In the genomic region with DNA sequence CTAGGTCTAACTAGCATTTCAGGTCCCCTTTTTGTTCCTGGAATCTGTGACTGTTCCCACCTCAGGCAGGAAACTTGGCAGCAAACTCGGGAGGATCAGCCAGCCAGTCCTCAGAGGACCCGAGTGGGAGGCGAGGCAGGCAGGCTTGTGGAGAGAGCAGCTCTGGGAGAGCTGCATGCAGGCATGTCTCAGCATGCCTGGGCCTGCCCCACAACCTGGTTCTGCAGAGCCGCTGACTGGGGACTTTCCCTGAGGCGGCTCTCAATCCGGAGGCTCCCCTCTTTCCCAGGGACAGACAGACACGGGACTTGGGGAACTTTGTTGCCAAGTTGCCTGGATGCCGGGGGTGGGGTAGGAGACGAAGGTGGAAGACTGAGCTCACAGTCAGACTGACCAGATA, we compare ENCODE assay signal across 8 mouse cellular contexts. TPM values are rescaled to one million over a fixed set of nuclear protein-coding genes. Genes with fewer than 3 reads are reported as not detected.
DNase-seq lines count a peak whose midpoint lies in the region; ATAC-seq and TF ChIP-seq lines count a peak whose summit lies in the region.

No protein-coding gene starts in this region.

- 38% methylated on average over 9 of the region's 9 CpGs for WGBS in intestine, embryonic 14.5 days
- 28% methylated on average over 9 of the region's 9 CpGs for WGBS in intestine, postnatal 0 days
- WGBS in heart, embryonic 12.5 days, result 46% methylated on average over 9 of the region's 9 CpGs
- 24% methylated on average over 9 of the region's 9 CpGs for WGBS in stomach, embryonic 14.5 days
- 53% methylated on average over 9 of the region's 9 CpGs for WGBS in liver, postnatal 0 days (ENCODE audit: insufficient replicate concordance)

- no peak overlapping the region for H3K9ac ChIP-seq in intestine, embryonic 14.5 days (ENCODE audit: low read length)
- no peak overlapping the region for H3K9ac ChIP-seq in intestine, postnatal 0 days (ENCODE audit: low read depth, low read length)
- 0 out of 2 replicates have a peak overlapping the region, but pooled peaks have one; percentile 19 for H3K9ac ChIP-seq in heart, embryonic 12.5 days
- H3K9ac ChIP-seq in stomach, embryonic 14.5 days (replicated peaks; ENCODE audit: low read depth, low read length), result no peak overlapping the region
- no peak overlapping the region for H3K9ac ChIP-seq in liver, postnatal 0 days (replicated peaks)

- no peak overlapping the region for H3K4me3 ChIP-seq in intestine, embryonic 14.5 days (ENCODE audit: low read depth, low read length)
- no peak overlapping the region for H3K4me3 ChIP-seq in intestine, postnatal 0 days (ENCODE audit: low read depth, low read length)
- H3K4me3 ChIP-seq in heart, embryonic 12.5 days, result no peak overlapping the region
- no peak overlapping the region for H3K4me3 ChIP-seq in left cerebral cortex, adult 2 months
- no peak overlapping the region for H3K4me3 ChIP-seq in stomach, embryonic 14.5 days (ENCODE audit: low read depth, low read length)
- no peak overlapping the region for H3K4me3 ChIP-seq in liver, postnatal 0 days (ENCODE audit: low read depth, low read length)

- DNase-seq in intestine, embryonic 14.5 days (ENCODE audit: low spot score), result no peak
- DNase-seq in adrenal gland, adult 8-10 months, result peak; percentile 39
- peak; percentile 47 to 53 for DNase-seq in left cerebral cortex, adult 2 months (ENCODE audit: extremely low spot score in 1 of 2, low spot score in 2 of 2)
- DNase-seq in liver, postnatal 0 days, result no peak

- no peak for TF ChIP-seq CTCF in intestine, postnatal 0 days (IDR thresholded peaks at IDR 0.05; ENCODE audit: low read depth)
- TF ChIP-seq CTCF in left cerebral cortex, adult 2 months (IDR thresholded peaks at IDR 0.05), result no peak
- no peak for TF ChIP-seq CTCF in liver, postnatal 0 days (IDR thresholded peaks at IDR 0.05; ENCODE audit: low read depth)

- no peaks in the 10 kb centered on the region for H3K27me3 ChIP-seq in intestine, embryonic 14.5 days (replicated peaks; ENCODE audit: control insufficient read depth, insufficient read depth, low read length)
- H3K27me3 ChIP-seq in intestine, postnatal 0 days (replicated peaks; ENCODE audit: control insufficient read depth, insufficient read depth, low read length), result no peaks in the 10 kb centered on the region
- 0 out of 2 replicates have a peak, but pooled peaks cover 5% of the 10 kb centered on the region for H3K27me3 ChIP-seq in heart, embryonic 12.5 days (replicated peaks)
- no peaks in the 10 kb centered on the region for H3K27me3 ChIP-seq in stomach, embryonic 14.5 days (ENCODE audit: control insufficient read depth, insufficient read depth, low read length)
- no peaks in the 10 kb centered on the region for H3K27me3 ChIP-seq in liver, postnatal 0 days (ENCODE audit: insufficient read depth, low read length)

- ATAC-seq in intestine, embryonic 14.5 days (replicated peaks; ENCODE audit: low FRiP score, low TSS enrichment, low read depth), result no peak
- ATAC-seq in intestine, postnatal 0 days, result no peak
- no peak for ATAC-seq in heart, embryonic 12.5 days (ENCODE audit: insufficient number of reproducible peaks, low FRiP score)
- peak; percentile 42; the same call in 1 of the 2 replicates for ATAC-seq in stomach, embryonic 14.5 days (ENCODE audit: insufficient number of reproducible peaks, insufficient read depth, low FRiP score, low read depth)
- no peak for ATAC-seq in granulocyte monocyte progenitor cell, adult 5-6 weeks (replicated peaks; ENCODE audit: poor library complexity, severe bottlenecking)
- no peak for ATAC-seq in liver, postnatal 0 days

- intact Hi-C loops in left cerebral cortex, adult 2 months (cut with DNase I), result loop anchor here (1.0 to 5.0 kb wide), 2 partner anchors 92 to 136 kb away; no protein-coding TSS in a partner anchor

- H3K27ac ChIP-seq in intestine, embryonic 14.5 days (ENCODE audit: low read depth), result 0 out of 2 replicates have a peak overlapping the region, but pooled peaks have one; percentile 2
- H3K27ac ChIP-seq in intestine, postnatal 0 days (ENCODE audit: low read depth, low read length), result no peak overlapping the region
- H3K27ac ChIP-seq in heart, embryonic 12.5 days (ENCODE audit: poor library complexity, severe bottlenecking), result no peak overlapping the region
- H3K27ac ChIP-seq in left cerebral cortex, adult 2 months, result no peak overlapping the region
- peak overlapping the region; percentile 34; the same call in 1 of the 2 replicates for H3K27ac ChIP-seq in stomach, embryonic 14.5 days (ENCODE audit: low read length)
- no peak overlapping the region for H3K27ac ChIP-seq in liver, postnatal 0 days (ENCODE audit: low read depth)

- no peaks in the 10 kb centered on the region for H3K9me3 ChIP-seq in intestine, embryonic 14.5 days (ENCODE audit: control insufficient read depth, low read length)
- H3K9me3 ChIP-seq in intestine, postnatal 0 days (ENCODE audit: control insufficient read depth), result no peaks in the 10 kb centered on the region
- H3K9me3 ChIP-seq in heart, embryonic 12.5 days (replicated peaks), result peaks cover 5% of the 10 kb centered on the region; the same call in 1 of the 2 replicates
- no peaks in the 10 kb centered on the region; the same call in 1 of the 2 replicates for H3K9me3 ChIP-seq in stomach, embryonic 14.5 days (ENCODE audit: control insufficient read depth, low read depth, low read length)
- H3K9me3 ChIP-seq in liver, postnatal 0 days (ENCODE audit: low read length), result no peaks in the 10 kb centered on the region

- no peak for TF ChIP-seq EP300 in liver, postnatal 0 days (IDR thresholded peaks at IDR 0.05; ENCODE audit: low read depth)

- no peaks in the 10 kb centered on the region for H3K36me3 ChIP-seq in intestine, embryonic 14.5 days (ENCODE audit: control insufficient read depth, insufficient read depth, low read length)
- H3K36me3 ChIP-seq in intestine, postnatal 0 days (ENCODE audit: control insufficient read depth, insufficient read depth), result no peaks in the 10 kb centered on the region
- no peaks in the 10 kb centered on the region for H3K36me3 ChIP-seq in heart, embryonic 12.5 days
- H3K36me3 ChIP-seq in stomach, embryonic 14.5 days (ENCODE audit: control insufficient read depth, insufficient read depth, low read length), result no peaks in the 10 kb centered on the region
- H3K36me3 ChIP-seq in liver, postnatal 0 days (replicated peaks; ENCODE audit: insufficient read depth, low read length), result no peaks in the 10 kb centered on the region

- H3K4me1 ChIP-seq in intestine, embryonic 14.5 days (replicated peaks; ENCODE audit: control insufficient read depth, insufficient read depth, low read length), result 0 out of 2 replicates have a peak, but pooled peaks cover 2% of the 10 kb centered on the region
- no peaks in the 10 kb centered on the region for H3K4me1 ChIP-seq in intestine, postnatal 0 days (replicated peaks; ENCODE audit: control insufficient read depth, insufficient read depth, low read length)
- peaks cover 4% of the 10 kb centered on the region; the same call in 1 of the 2 replicates for H3K4me1 ChIP-seq in heart, embryonic 12.5 days (replicated peaks)
- 0 out of 2 replicates have a peak, but pooled peaks cover 3% of the 10 kb centered on the region for H3K4me1 ChIP-seq in stomach, embryonic 14.5 days (ENCODE audit: control insufficient read depth, insufficient read depth, low read length)
- peaks cover 6% of the 10 kb centered on the region for H3K4me1 ChIP-seq in liver, postnatal 0 days (ENCODE audit: insufficient read depth)

- H3K4me2 ChIP-seq in intestine, embryonic 14.5 days (ENCODE audit: low read length), result no peak overlapping the region
- no peak overlapping the region for H3K4me2 ChIP-seq in intestine, postnatal 0 days (replicated peaks; ENCODE audit: low read depth)
- no peak overlapping the region for H3K4me2 ChIP-seq in heart, embryonic 12.5 days
- no peak overlapping the region for H3K4me2 ChIP-seq in stomach, embryonic 14.5 days (replicated peaks; ENCODE audit: low read depth, low read length)
- no peak overlapping the region for H3K4me2 ChIP-seq in liver, postnatal 0 days (ENCODE audit: low read depth, low read length)

RNA-seq across cellular contexts. Expression of gene 1700029H14Rik, which starts 13.4 kb away (rescaled TPM):
- polyA plus RNA-seq in intestine, embryonic 14.5 days (2014; fragmentation: Nextera tagmentation; extraction: Ambion mirVana), result not detected in 2 replicates
- polyA plus RNA-seq in intestine, postnatal 0 days (2015; fragmentation: Nextera tagmentation; extraction: Ambion mirVana), result not detected in 2 replicates
- not detected for total RNA-seq in adrenal gland, adult 8-10 months (2022)
- polyA plus RNA-seq in heart, embryonic 12.5 days (2016; fragmentation: Nextera tagmentation; extraction: Ambion mirVana), result not detected in 2 replicates
- under 1 TPM; 0.38 to 0.77 TPM for total RNA-seq in left cerebral cortex, adult 2 months (2021)
- polyA plus RNA-seq in stomach, embryonic 14.5 days (2014; fragmentation: Nextera tagmentation; extraction: Ambion mirVana), result not detected in 2 replicates
- total RNA-seq in granulocyte monocyte progenitor cell, adult 5-6 weeks (2014; fragmentation: Nextera tagmentation), result not detected in 2 replicates
- not detected in 2 replicates for total RNA-seq in granulocyte monocyte progenitor cell, adult 5-6 weeks (2017)
- polyA plus RNA-seq in liver, postnatal 0 days (2015; fragmentation: Nextera tagmentation; extraction: Ambion mirVana), result not detected in 2 replicates

RNA-seq across cellular contexts. Expression of gene Gas6, which starts 54.5 kb away (rescaled TPM):
- 28.0 and 28.7 TPM in 2 replicates for polyA plus RNA-seq in intestine, embryonic 14.5 days (2014; fragmentation: Nextera tagmentation; extraction: Ambion mirVana)
- 75.6 and 77.3 TPM in 2 replicates for polyA plus RNA-seq in intestine, postnatal 0 days (2015; fragmentation: Nextera tagmentation; extraction: Ambion mirVana)
- total RNA-seq in adrenal gland, adult 8-10 months (2022), result 1,000 to 10,000 TPM in 1 of 4 experiments, 100 to 1,000 TPM in 3; 130 to 1,084 (median 297) TPM
- polyA plus RNA-seq in heart, embryonic 12.5 days (2016; fragmentation: Nextera tagmentation; extraction: Ambion mirVana), result 57.1 and 60.7 TPM in 2 replicates
- 10 to 100 TPM; 96.8 to 98.7 TPM for total RNA-seq in left cerebral cortex, adult 2 months (2021)
- 67.7 and 68.7 TPM in 2 replicates for polyA plus RNA-seq in stomach, embryonic 14.5 days (2014; fragmentation: Nextera tagmentation; extraction: Ambion mirVana)
- not detected in 2 replicates for total RNA-seq in granulocyte monocyte progenitor cell, adult 5-6 weeks (2014; fragmentation: Nextera tagmentation)
- total RNA-seq in granulocyte monocyte progenitor cell, adult 5-6 weeks (2017), result 0.10 TPM in 1 of 2 replicates, not detected in the other
- polyA plus RNA-seq in liver, postnatal 0 days (2015; fragmentation: Nextera tagmentation; extraction: Ambion mirVana), result 9.0 and 9.3 TPM in 2 replicates

Comparison
In these comparisons a context has a peak if more than half of its experiments do, and no peak if none do; other contexts are left out.
1. H3K27ac ChIP-seq: peak in intestine, embryonic 14.5 days (single experiment) and stomach, embryonic 14.5 days (single experiment); none in intestine, postnatal 0 days (single experiment), heart, embryonic 12.5 days (single experiment), left cerebral cortex, adult 2 months (single experiment) and liver, postnatal 0 days (single experiment).
2. DNase-seq: peak in adrenal gland, adult 8-10 months (single experiment) and left cerebral cortex, adult 2 months (2 of 2); none in intestine, embryonic 14.5 days (single experiment) and liver, postnatal 0 days (single experiment).